13 mouse cellular contexts compared by ENCODE assay signal in genomic region chr2:118642431-118642830, GRCm38 (mm10). TPM values are rescaled to one million over a fixed set of nuclear protein-coding genes. Genes with fewer than 3 reads are reported as not detected.
DNase-seq lines count a peak whose midpoint lies in the region; TF ChIP-seq lines count a peak whose summit lies in the region.
"Had no signal": no experiment of that assay in that cellular context is flagged by ENCODE, and none has a peak within 500 bp of the region (broad histone marks: within the 10 kb centered on the region; RNA-seq: fewer than 3 reads in every experiment).

No protein-coding gene starts in this region.

- no peak overlapping the region for H3K4me3 ChIP-seq in lung, adult 2 months (replicated peaks; ENCODE audit: extremely low read depth, low read depth, low read length)
- H3K4me3 ChIP-seq: hindbrain, embryonic 15.5 days; midbrain, embryonic 13.5 days had no signal

- TF ChIP-seq CTCF in lung, adult 2 months (IDR thresholded peaks at IDR 0.05; ENCODE audit: insufficient read depth, low read length): no peak

- DNase-seq in lung, postnatal 36 days: peak; percentile 51
- no peak for DNase-seq in lung, adult 2 months
- peak; percentile 38 for DNase-seq in R1 (ENCODE audit: low read depth, low spot score)
- DNase-seq in natural killer cell, adult 2 months (ENCODE audit: low spot score in 2 of 2): peak; percentile 80 to 83
- DNase-seq in thymus, postnatal 4 days: peak; percentile 57
- DNase-seq in cerebellum, adult 11 months: no peak
- DNase-seq in left cerebral cortex, adult 11 months (ENCODE audit: low spot score): no peak
- DNase-seq: adrenal gland, postnatal 10 days; cerebellum, adult 9-10 months; kidney, adult 8-10 months; right cerebral cortex, postnatal 4 days had no signal

- 34% methylated on average over 3 of the region's 3 CpGs for whole genome bisulfite sequencing in lung, adult 2 months

- no peaks in the 10 kb centered on the region for H3K4me1 ChIP-seq in lung, adult 2 months (ENCODE audit: control insufficient read depth, insufficient read depth, low read length)
- H3K4me1 ChIP-seq: hindbrain, embryonic 15.5 days; midbrain, embryonic 13.5 days had no signal

- no peak for TF ChIP-seq POLR2A in lung, adult 2 months (IDR thresholded peaks at IDR 0.05; ENCODE audit: borderline replicate concordance, extremely low read depth, low read depth, low read length)

RNA-seq across cellular contexts. Expression of gene Pak6, which starts 20.7 kb away (rescaled TPM):
- 8.2 and 11.8 TPM in 2 replicates for polyA plus RNA-seq in lung, adult 2 months (2012; rRNA removed)

RNA-seq across cellular contexts. Expression of gene Bub1b, which starts 44.4 kb away (rescaled TPM):
- polyA plus RNA-seq in lung, adult 2 months (2012; rRNA removed): 1.0 and 2.7 TPM in 2 replicates

Comparison
In these comparisons a context has a peak if more than half of its experiments do, and no peak if none do; other contexts are left out.
1. DNase-seq: peak in lung, postnatal 36 days (single experiment), R1 (single experiment), natural killer cell, adult 2 months (2 of 2) and thymus, postnatal 4 days (single experiment); none in lung, adult 2 months (single experiment), cerebellum, adult 11 months (single experiment) and left cerebral cortex, adult 11 months (single experiment).